Mouse (Mus musculus) testis, adult 2 months (tissue): Measurements from ENCODE around the gene Adpgk.

Experiments
- CTCF ChIP-seq: fragments of 200-500 bp; IDR thresholded peaks from 2 replicates; pipeline ENCODE4 v1.5.1; 2012; ENCODE audit warnings: low read depth, mild to moderate bottlenecking, inconsistent platforms, low read length, moderate library complexity; ENCODE audit not compliant: control insufficient read depth, insufficient read depth, insufficient replicate concordance
- POLR2A ChIP-seq: fragments of 200-500 bp; IDR thresholded peaks from 2 replicates; pipeline ENCODE4 v1.6.1; 2012; ENCODE audit warnings: low read depth, mild to moderate bottlenecking, inconsistent platforms, low read length, moderate library complexity; ENCODE audit not compliant: control insufficient read depth

- no peak for TF ChIP-seq CTCF
- TF ChIP-seq POLR2A: no peak
These were observed 18.2 kb upstream of the Adpgk start for GRCm38 (mm10) chr9:59273199-59273598.
